Mouse (Mus musculus) left cerebral cortex, adult 9 months (tissue): ENCODE data around the gene Ska3.

Source experiments
- DNase-seq, 2 experiments: peaks; one replicate each; pipeline ENCODE4 v3.0.0; 2022; ENCODE audit warnings: low spot score in 2 of 2

The Ska3 gene

GRCm38 (mm10) chr14:57797551-57797950, 28.4 kb downstream of the Ska3 start:
- peak in 1 of 2 experiments; percentile 7 for DNase-seq

DNA sequence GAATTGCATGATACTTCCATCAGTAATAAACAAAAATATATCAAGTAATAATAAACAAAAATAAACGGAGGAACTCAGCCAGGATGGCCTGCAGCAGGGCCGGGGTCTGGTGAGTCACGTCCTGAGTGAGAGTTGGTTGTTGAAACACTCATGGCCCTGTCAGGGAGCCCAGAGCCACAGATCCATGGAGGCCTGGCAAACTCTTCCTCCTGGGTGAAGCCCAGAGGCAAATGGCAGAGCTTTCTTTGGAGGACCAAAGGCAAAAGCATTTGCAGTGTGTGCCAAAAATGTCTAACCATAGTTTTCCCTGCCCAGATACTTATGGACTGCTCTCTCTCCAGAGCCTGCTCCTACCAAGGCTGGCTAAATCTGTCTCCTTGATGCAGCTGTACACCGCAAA, 34.8 kb downstream of the Ska3 start:
- no peak for DNase-seq

- DNase-seq: no peak
Observed at GRCm38 (mm10) chr14:57789759-57790158, 36.2 kb downstream of the Ska3 start.

DNA sequence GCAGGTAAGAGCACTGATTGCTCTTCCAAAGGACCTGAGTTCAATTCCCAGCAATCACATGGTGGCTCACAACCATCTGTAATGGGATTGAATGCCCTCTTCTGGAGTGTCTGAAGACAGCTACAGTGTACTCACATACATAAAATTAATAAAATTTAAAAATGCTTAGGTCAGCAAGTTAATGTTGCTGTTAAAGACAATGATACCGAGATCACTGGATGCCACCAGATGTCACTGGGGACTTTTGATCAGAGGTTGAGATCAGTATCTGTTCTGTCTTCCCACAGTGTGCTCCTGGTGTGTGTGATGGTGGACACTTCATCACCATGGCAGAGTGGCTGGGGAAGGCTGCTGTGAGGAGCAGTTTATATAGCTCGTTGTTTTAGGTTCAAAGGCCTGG, 36.7 kb downstream of the Ska3 start:
- no peak for DNase-seq

- no peak for DNase-seq
Observed at GRCm38 (mm10) chr14:57787406-57787805, 38.6 kb downstream of the Ska3 start.

GRCm38 (mm10) chr14:57772157-57772815, 53.7 kb downstream of the Ska3 start:
- DNase-seq: no peak

DNA sequence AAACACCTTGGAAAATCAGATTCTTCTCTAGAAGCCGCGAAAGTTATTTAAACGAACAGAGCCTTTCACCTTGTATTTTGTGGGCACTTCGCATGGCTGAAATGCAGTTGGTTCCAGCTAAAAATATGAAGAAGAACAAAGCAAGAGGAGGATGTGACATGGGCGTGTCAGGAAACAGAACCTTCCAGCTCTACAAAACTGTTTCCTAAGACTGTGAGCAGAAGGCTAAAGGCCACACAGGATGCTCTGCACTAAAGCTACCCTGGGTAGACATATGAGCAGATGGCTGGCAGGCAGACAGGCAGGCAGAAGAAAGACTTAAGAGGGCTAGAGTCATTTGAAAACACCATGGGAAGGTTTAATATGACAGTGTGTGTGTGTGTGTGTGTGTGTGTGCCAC, 56.9 kb downstream of the Ska3 start:
- DNase-seq: no peak

GRCm38 (mm10) chr14:57760447-57761412, 65.3 kb downstream of the Ska3 start:
- no peak for DNase-seq

GRCm38 (mm10) chr14:57758237-57758636, 67.7 kb downstream of the Ska3 start, which contains the start of gene Lats2:
Gene Lats2 (minus strand): TSS chr14:57758388.
- no peak for DNase-seq
